Mouse (Mus musculus) E14TG2a.4 (cell line): ENCODE measurements around the gene Fbxl7.

Experiments used
- CTCF ChIP-seq: conservative IDR thresholded peaks from 2 replicates; pipeline ENCODE4 v1.5.1; 2014; ENCODE audit warnings: low read length
- NANOG ChIP-seq: IDR thresholded peaks from 2 replicates; pipeline ENCODE4 v1.6.1; 2014; ENCODE audit warnings: borderline replicate concordance, low read length, mixed read lengths
- POU5F1 ChIP-seq: IDR thresholded peaks from 2 replicates; pipeline ENCODE4 v1.6.1; 2014; ENCODE audit warnings: low read length, borderline replicate concordance

GRCm38 (mm10) chr15:26635591-26635990 is 259.8 kb downstream of the Fbxl7 start:
- TF ChIP-seq CTCF (no peak), POU5F1 (no peak), NANOG (no peak)
